Mouse (Mus musculus) embryonic fibroblast, embryonic 13.5 days (primary cell): Measurements from ENCODE around the gene Cdc42ep1.

Experiments used
- CTCF ChIP-seq: IDR thresholded peaks from 2 replicates; pipeline ENCODE4 v1.5.1; 2011; ENCODE audit warnings: mild to moderate bottlenecking, control low read depth, low read length, moderate library complexity, borderline replicate concordance; ENCODE audit not compliant: insufficient read depth
- POLR2A ChIP-seq: IDR thresholded peaks from 2 replicates; pipeline ENCODE4 v1.6.1; 2011; ENCODE audit warnings: low read depth, mild to moderate bottlenecking, control low read depth, low read length, moderate library complexity

DNA sequence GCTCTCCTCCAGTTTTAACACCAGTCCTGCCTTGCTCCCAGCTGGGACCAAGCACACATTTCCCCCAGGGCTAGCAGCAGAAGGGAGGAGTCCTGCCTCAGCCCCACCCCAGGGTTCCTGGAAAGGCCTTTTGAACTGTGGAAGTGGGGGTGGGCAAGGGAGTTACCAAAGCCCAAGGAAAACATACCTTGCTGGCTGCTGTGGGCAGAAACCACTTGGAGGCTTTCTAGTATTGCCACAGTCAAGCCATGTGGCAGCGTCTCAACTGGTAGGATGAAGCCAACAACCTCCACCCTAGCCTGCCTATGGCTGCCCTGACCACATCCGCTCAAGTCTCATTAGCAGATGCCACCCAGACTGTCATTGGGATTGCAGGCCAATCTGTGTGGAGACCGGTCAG, 53.7 kb downstream of the Cdc42ep1 start:
- no peak for TF ChIP-seq POLR2A
- no peak for TF ChIP-seq CTCF
